Mouse (Mus musculus) MEL (cell line): ENCODE data around the gene Sap30.

Source experiments
- CHD1 ChIP-seq: IDR thresholded peaks from 2 replicates; pipeline ENCODE4 v1.6.1; 2012; ENCODE audit warnings: low read depth, mild to moderate bottlenecking, inconsistent platforms, low read length, improper control_type of control experiment
- CHD2 ChIP-seq: IDR thresholded peaks from 2 replicates; pipeline ENCODE4 v1.6.1; 2011; ENCODE audit warnings: low read length, improper control_type of control experiment
- CTCF ChIP-seq, 3 experiments: IDR thresholded peaks in 2 of 3; conservative IDR thresholded peaks in 1 of 3; 2 replicates each; pipeline ENCODE4 v1.5.1; 2011 to 2012; ENCODE audit warnings: low read length in 3 of 3, low read depth in 2 of 3, mild to moderate bottlenecking in 2 of 3, improper control_type of control experiment in 1 of 3, inconsistent platforms in 1 of 3, mixed read lengths in 1 of 3, moderate library complexity in 1 of 3; ENCODE audit not compliant: control insufficient read depth in 1 of 3, insufficient read depth in 1 of 3, poor library complexity in 1 of 3, severe bottlenecking in 1 of 3
- EP300 ChIP-seq, 2 experiments: IDR thresholded peaks; 2 replicates each; pipeline ENCODE4 v1.6.1; 2011; ENCODE audit warnings: improper control_type of control experiment in 2 of 2, low read length in 2 of 2, low read depth in 1 of 2, mild to moderate bottlenecking in 1 of 2
- ETS1 ChIP-seq: IDR thresholded peaks from 2 replicates; pipeline ENCODE4 v1.6.1; 2012; ENCODE audit warnings: low read depth, mild to moderate bottlenecking, inconsistent platforms, low read length, improper control_type of control experiment, moderate library complexity
- GATA1 ChIP-seq: IDR thresholded peaks from 2 replicates; pipeline ENCODE4 v1.6.1; 2011; ENCODE audit warnings: low read depth, low read length, improper control_type of control experiment
- HCFC1 ChIP-seq: IDR thresholded peaks from 2 replicates; pipeline ENCODE4 v1.6.1; 2012; ENCODE audit warnings: low read depth, mild to moderate bottlenecking, inconsistent platforms, low read length, improper control_type of control experiment, moderate library complexity
- MXI1 ChIP-seq: IDR thresholded peaks from 2 replicates; pipeline ENCODE4 v1.6.1; 2011; ENCODE audit warnings: mild to moderate bottlenecking, low read depth, low read length, improper control_type of control experiment
- POLR2A ChIP-seq, 2 experiments: IDR thresholded peaks; 2 replicates each; pipeline ENCODE4 v1.6.1; 2011 to 2012; ENCODE audit warnings: low read length in 2 of 2, mild to moderate bottlenecking in 2 of 2, control low read depth in 1 of 2, improper control_type of control experiment in 1 of 2, low read depth in 1 of 2, moderate library complexity in 1 of 2; ENCODE audit not compliant: control insufficient read depth in 1 of 2, insufficient read depth in 1 of 2, poor library complexity in 1 of 2
- POLR2AphosphoS2 ChIP-seq: IDR thresholded peaks from 2 replicates; pipeline ENCODE4 v1.6.1; 2011; ENCODE audit warnings: low read length, improper control_type of control experiment
- TCF12 ChIP-seq: IDR thresholded peaks from 2 replicates; pipeline ENCODE4 v1.6.1; 2014; ENCODE audit warnings: low read depth, mild to moderate bottlenecking, inconsistent platforms, low read length, improper control_type of control experiment, moderate library complexity
- UBTF ChIP-seq: IDR thresholded peaks from 2 replicates; pipeline ENCODE4 v1.6.1; 2012; ENCODE audit warnings: low read depth, mild to moderate bottlenecking, inconsistent platforms, low read length, improper control_type of control experiment, moderate library complexity, borderline replicate concordance; ENCODE audit not compliant: insufficient read depth
- ZMIZ1 ChIP-seq: IDR thresholded peaks from 2 replicates; pipeline ENCODE4 v1.6.1; 2012; ENCODE audit warnings: low read depth, mild to moderate bottlenecking, inconsistent platforms, low read length, improper control_type of control experiment, moderate library complexity
- ZNF384 ChIP-seq: IDR thresholded peaks from 2 replicates; pipeline ENCODE4 v1.6.1; 2012; ENCODE audit warnings: low read depth, mild to moderate bottlenecking, inconsistent platforms, low read length, improper control_type of control experiment

DNA sequence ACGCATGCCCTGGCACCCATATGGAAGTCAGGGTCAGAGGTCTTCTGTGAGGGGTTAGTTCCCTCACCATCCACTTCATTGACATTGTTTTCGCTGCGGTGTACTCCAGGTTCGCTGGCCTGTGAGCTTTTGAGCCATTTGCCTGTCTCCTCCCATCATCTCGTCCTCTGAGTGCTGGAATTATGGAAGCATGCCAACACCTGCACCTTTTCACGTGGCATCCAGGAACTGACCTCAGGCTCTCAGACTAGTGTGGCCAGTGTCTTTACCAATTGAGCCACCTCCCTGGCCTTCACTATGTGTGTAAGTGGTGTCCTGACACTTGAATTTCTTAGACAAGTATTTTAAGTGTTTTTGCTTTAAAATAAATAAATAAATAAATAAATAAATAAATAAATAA is 13.9 kb downstream of the Sap30 start:
- no peak for TF ChIP-seq GATA1
- TF ChIP-seq ZMIZ1, result no peak
- no peak for TF ChIP-seq CHD2
- TF ChIP-seq EP300 (IDR thresholded peaks at IDR 0.05; ENCODE audit: low read depth in 1 of 2, low read length in 2 of 2), result no peak
- TF ChIP-seq POLR2A (IDR thresholded peaks at IDR 0.05; ENCODE audit: control insufficient read depth in 1 of 2, insufficient read depth in 1 of 2, low read depth in 1 of 2, low read length in 2 of 2, poor library complexity in 1 of 2), result no peak
- no peak for TF ChIP-seq POLR2AphosphoS2
- no peak for TF ChIP-seq MXI1
- TF ChIP-seq CHD1, result no peak
- TF ChIP-seq ZNF384, result no peak
- TF ChIP-seq UBTF, result no peak
- no peak for TF ChIP-seq ETS1
- TF ChIP-seq CTCF (IDR thresholded peaks at IDR 0.05 in 2 of 3, conservative IDR thresholded peaks at IDR 0.05 in 1 of 3; ENCODE audit: control insufficient read depth in 1 of 3, insufficient read depth in 1 of 3, low read depth in 2 of 3, low read length in 3 of 3, poor library complexity in 1 of 3, severe bottlenecking in 1 of 3), result no peak
- TF ChIP-seq TCF12, result no peak
- no peak for TF ChIP-seq HCFC1
